Mouse (Mus musculus) cerebellum, postnatal 4 days (tissue): Measurements from ENCODE around the gene Dcaf6.
"Not testable (repeated sequence)": the region's sequence is repeated elsewhere in the genome, so short reads cannot be mapped to it uniquely, and the experiment has no call there.

Source experiments
- DNase-seq, 2 experiments: peaks; one replicate each; pipeline ENCODE4 v3.0.0; 2022; ENCODE audit warnings: low spot score in 2 of 2, mixed read lengths in 1 of 2

Gene Dcaf6

GRCm38 (mm10) chr1:165421357-165421915 lies 38.8 kb downstream of the Dcaf6 start:
- DNase-seq = no peak

GRCm38 (mm10) chr1:165396401-165396805 lies 63.9 kb downstream of the Dcaf6 start:
- DNase-seq = no peak

DNA sequence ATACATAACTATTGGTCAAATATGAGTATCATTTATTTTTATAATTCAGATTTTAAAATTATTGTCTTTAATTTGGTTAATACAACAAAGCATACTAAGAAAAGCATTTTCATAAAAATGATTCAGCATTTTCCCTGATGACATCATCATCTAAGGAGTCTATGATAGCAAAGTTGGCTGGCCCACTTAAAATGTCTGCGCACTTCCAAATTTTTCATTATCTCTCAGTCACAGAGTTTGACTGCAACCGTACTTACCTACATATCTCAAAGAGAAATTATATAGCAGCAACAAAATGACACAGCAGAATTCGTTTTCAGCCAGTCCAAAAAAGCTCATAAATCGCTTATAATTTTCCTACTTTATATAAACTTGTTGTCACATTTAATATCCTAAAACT lies 64.3 kb downstream of the Dcaf6 start:
- no peak for DNase-seq

GRCm38 (mm10) chr1:165394836-165395235 lies 65.4 kb downstream of the Dcaf6 start:
- no peak for DNase-seq

DNA sequence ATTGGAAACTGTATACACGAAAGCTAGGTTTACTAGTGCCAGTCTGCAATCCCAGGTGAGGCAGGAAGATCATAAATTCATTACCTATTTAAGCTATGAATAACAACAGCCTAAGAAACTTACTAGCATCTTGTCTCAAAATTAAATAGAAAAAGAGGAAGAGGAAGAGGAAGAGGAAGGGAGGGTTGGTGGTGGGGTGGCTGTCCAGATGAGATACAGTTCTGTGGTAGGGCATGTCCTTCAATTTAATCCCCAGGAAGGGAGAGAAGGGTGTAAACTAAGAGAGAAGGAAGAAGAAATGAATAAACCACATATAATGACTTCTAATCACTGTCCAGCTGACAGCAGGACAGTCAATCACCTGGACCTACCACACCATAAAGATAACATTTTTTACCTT lies 67.2 kb downstream of the Dcaf6 start:
- no peak for DNase-seq

DNA sequence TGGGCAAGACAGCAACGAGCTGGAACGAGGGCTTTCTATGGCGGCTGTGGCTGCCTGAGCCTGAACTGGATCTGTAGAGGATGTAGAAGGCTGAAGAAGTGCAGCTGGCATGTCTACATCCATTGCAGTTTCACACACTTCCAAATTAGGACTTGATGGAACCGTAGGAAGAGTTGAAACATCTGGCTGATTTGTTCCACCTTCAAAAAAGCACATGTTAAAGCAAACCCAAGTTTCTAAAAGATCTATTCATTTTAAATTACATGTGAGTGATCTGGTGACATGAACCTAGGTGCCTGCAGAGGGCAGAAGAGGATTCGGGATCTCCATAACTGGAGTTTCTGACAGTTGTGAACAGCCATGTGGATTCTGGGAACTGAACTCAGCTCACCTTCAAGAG lies 71.6 kb downstream of the Dcaf6 start:
- DNase-seq = no peak

- no peak for DNase-seq
Measured at GRCm38 (mm10) chr1:165386525-165386923, 73.8 kb downstream of the Dcaf6 start.

- DNase-seq = no peak
Measured at GRCm38 (mm10) chr1:165385810-165386524, 74.3 kb downstream of the Dcaf6 start.

DNA sequence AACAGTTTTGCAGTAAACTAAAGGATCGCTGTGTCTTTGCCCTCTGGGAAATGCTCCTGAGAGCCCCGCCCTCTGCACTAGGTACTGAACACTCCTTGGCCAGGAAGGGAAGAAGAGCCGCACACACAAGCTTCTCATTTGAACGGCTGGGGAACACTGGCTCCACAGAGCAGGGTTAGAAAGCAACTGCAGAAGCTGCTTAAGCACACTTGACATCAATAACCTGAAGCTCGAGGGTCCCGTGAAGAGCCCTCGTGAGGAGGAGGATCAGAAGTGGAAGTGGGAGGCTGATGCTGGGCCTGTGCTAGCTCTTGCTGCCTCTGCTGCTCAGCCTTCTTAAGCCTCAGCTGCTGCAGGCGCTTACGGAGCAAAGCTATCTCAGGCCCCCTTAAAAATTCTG lies 86.4 kb downstream of the Dcaf6 start:
- DNase-seq = no peak

DNA sequence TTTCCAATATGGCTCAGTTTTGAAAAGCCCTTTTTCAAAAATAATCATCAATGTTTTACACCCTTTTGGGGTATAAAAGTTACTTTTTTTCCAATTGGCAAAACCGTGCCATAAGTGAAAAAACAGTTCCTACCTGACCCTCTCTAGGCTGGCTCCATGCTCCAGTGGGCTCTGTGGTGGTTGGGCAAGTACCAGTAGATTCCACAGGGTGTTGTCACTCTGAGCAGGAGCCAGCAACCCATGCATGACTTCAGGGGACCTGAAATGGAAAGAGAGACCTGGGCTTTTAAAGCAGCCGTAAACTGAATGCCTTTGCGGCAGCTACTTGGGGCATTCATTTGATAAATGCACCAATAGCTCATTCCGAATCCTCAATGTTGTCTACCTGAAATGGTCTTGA lies 89.3 kb downstream of the Dcaf6 start:
- DNase-seq = no peak

DNA sequence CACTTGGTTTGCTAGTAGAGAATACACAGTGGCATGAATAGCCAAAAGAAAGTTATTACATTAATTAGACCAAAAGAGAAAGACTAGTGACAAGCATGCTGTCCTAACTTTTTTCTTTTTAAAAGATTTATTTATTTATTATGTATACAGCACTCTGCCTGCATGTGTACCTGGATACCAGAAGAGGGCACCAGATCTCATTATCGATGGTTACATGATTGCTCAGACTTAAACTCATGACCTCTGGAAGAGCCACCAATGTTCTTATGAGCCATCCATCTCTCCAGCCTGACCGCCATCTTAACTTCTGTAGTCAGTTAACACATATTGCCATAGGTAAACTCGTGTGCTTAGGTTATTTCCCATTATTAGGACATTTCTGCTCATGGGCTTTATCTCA lies 95.2 kb downstream of the Dcaf6 start:
- DNase-seq = no peak

- DNase-seq = no peak
Measured at GRCm38 (mm10) chr1:165363271-165363670, 97.0 kb downstream of the Dcaf6 start.

DNA sequence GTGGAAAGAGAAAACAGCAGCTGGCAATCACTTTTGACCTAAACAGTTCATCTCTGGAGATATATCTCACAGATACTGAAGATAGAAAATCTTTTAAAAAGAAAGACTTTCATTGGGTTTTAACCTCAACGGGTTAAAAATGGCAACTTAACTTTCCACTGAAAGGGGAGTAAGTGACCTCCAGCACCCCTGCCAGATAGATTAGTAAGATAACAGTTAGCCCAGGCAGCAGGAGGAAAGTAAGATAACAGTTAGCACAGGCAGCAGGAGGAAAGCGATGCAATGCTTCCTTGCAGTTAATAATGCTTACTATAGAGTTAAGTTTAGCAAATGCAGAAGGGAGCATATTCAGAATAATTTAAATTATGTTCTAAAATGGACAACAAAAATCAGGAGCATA lies 103.9 kb downstream of the Dcaf6 start:
- DNase-seq = no peak

GRCm38 (mm10) chr1:165348627-165349026 lies 111.6 kb downstream of the Dcaf6 start:
- no peak for DNase-seq

DNA sequence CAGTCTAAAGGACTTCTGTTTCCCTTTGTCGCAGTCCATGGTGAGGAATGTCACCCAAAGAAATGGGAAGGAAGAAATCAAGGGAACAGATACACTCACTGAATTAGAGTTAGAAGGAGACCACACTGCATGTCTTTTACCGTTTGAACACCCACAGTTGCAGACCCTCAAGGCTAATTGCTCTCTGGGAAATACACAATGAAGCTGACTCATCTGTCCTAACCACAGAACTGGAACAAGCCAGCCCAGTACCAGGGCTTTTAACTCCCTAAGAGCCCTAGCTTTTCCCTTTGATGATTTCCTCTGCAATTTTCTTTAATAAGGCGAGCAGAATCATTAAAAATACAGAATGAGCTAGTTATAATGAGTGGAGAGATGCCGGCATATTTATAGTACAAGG lies 115.8 kb downstream of the Dcaf6 start:
- no peak for DNase-seq

- no peak for DNase-seq
Measured at GRCm38 (mm10) chr1:165342126-165342525, 118.1 kb downstream of the Dcaf6 start.

- no peak for DNase-seq
Measured at GRCm38 (mm10) chr1:165332797-165333196, 127.5 kb downstream of the Dcaf6 start.

DNA sequence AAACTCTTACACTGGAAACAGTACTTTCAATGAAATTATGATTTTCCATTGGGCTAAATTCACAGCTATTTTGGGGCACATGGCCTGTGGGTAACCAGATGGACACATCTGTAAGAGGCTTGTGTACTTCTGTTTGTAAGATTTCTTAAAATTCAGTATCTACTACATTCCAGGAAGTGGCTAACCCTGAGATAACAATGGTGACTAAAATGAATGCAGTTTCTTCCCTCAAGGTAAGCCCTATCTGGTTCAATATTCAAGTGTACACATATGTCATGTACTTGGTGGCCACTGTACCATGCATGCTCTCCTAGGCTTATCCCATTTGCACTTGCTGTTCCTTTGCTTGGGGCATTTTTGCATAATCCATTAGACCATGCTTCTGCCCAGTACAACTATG lies 129.4 kb downstream of the Dcaf6 start:
- DNase-seq = no peak

GRCm38 (mm10) chr1:165328384-165329289 lies 131.6 kb downstream of the Dcaf6 start:
- not testable (repeated sequence) for DNase-seq

DNA sequence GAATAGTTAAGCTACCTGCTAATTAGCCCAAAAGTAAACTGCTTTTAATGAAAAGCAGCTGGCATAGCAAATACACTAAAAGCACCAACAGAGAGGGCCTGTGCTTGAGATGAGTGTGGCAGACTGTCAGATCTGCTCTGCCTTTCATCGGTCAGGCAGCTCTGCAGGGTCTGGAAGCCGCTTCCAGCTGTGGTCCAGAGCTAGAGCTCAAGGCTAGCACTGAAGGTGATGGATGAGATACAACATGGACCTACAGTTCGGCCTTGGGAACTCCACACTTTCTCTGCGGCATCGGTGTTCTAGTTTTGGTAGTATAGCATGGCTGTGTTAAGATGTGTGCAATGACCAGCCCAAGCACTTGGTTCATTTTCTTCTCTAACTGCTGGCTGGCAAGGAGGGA lies 132.4 kb downstream of the Dcaf6 start:
- DNase-seq = no peak

- DNase-seq = no peak
Measured at GRCm38 (mm10) chr1:165327370-165327769, 132.9 kb downstream of the Dcaf6 start.

GRCm38 (mm10) chr1:165322934-165323333 lies 137.3 kb downstream of the Dcaf6 start:
- DNase-seq = no peak

- no peak for DNase-seq
Measured at GRCm38 (mm10) chr1:165321891-165322290, 138.4 kb downstream of the Dcaf6 start.
